ENCODE assay signal across 9 mouse cellular contexts in genomic region chr2:20962284-20962683, GRCm38 (mm10). TPM values are rescaled to one million over a fixed set of nuclear protein-coding genes. Genes with fewer than 3 reads are reported as not detected.
DNase-seq lines count a peak whose midpoint lies in the region; ATAC-seq lines count a peak whose summit lies in the region.
"Had no signal": no experiment of that assay in that cellular context is flagged by ENCODE, and none has a peak within 500 bp of the region (broad histone marks: within the 10 kb centered on the region; RNA-seq: fewer than 3 reads in every experiment).

No protein-coding gene starts in this region.

- no peak for ATAC-seq in midbrain, embryonic 13.5 days
- no peak for ATAC-seq in midbrain, embryonic 11.5 days (ENCODE audit: low FRiP score)
- peak; percentile 28; the same call in 1 of the 2 replicates for ATAC-seq in intestine, embryonic 16.5 days
- ATAC-seq in neural tube, embryonic 15.5 days (ENCODE audit: low FRiP score) = 0 out of 2 replicates have a peak, but pooled peaks have one; percentile 19

- H3K36me3 ChIP-seq in midbrain, embryonic 13.5 days = no peaks in the 10 kb centered on the region
- H3K36me3 ChIP-seq in midbrain, embryonic 11.5 days (ENCODE audit: control insufficient read depth, insufficient read depth, low read length) = no peaks in the 10 kb centered on the region
- no peaks in the 10 kb centered on the region for H3K36me3 ChIP-seq in intestine, embryonic 16.5 days (ENCODE audit: control insufficient read depth, insufficient read depth, low read length)
- H3K36me3 ChIP-seq in neural tube, embryonic 15.5 days = no peaks in the 10 kb centered on the region
- H3K36me3 ChIP-seq: limb, embryonic 15.5 days had no signal

- peak overlapping the region; percentile 5; the same call in 1 of the 2 replicates for H3K4me3 ChIP-seq in midbrain, embryonic 13.5 days (replicated peaks)
- H3K4me3 ChIP-seq in midbrain, embryonic 11.5 days (ENCODE audit: low read depth, low read length) = no peak overlapping the region
- no peak overlapping the region for H3K4me3 ChIP-seq in intestine, embryonic 16.5 days (ENCODE audit: low read length)
- H3K4me3 ChIP-seq in neural tube, embryonic 15.5 days (replicated peaks) = no peak overlapping the region
- H3K4me3 ChIP-seq: limb, embryonic 15.5 days had no signal

- peak overlapping the region; percentile 50 for H3K4me2 ChIP-seq in midbrain, embryonic 13.5 days (replicated peaks)
- H3K4me2 ChIP-seq in midbrain, embryonic 11.5 days = no peak overlapping the region
- peak overlapping the region; percentile 26 for H3K4me2 ChIP-seq in intestine, embryonic 16.5 days (ENCODE audit: low read depth, low read length)
- H3K4me2 ChIP-seq in neural tube, embryonic 15.5 days = peak overlapping the region; percentile 44
- H3K4me2 ChIP-seq: limb, embryonic 15.5 days had no signal

- H3K9me3 ChIP-seq in midbrain, embryonic 13.5 days = no peaks in the 10 kb centered on the region
- H3K9me3 ChIP-seq in midbrain, embryonic 11.5 days (ENCODE audit: control insufficient read depth, low read length) = no peaks in the 10 kb centered on the region
- no peaks in the 10 kb centered on the region for H3K9me3 ChIP-seq in intestine, embryonic 16.5 days (ENCODE audit: control insufficient read depth, low read length)
- H3K9me3 ChIP-seq in neural tube, embryonic 15.5 days (replicated peaks) = no peaks in the 10 kb centered on the region
- H3K9me3 ChIP-seq: limb, embryonic 15.5 days had no signal

- WGBS in midbrain, embryonic 13.5 days = 28% methylated on average over 2 of the region's 2 CpGs
- 48% methylated on average over 2 of the region's 2 CpGs for WGBS in midbrain, embryonic 11.5 days
- 42% methylated on average over 2 of the region's 2 CpGs for WGBS in intestine, embryonic 16.5 days
- WGBS in neural tube, embryonic 15.5 days = 9% methylated on average over 2 of the region's 2 CpGs

- peak overlapping the region; percentile 51 for H3K27ac ChIP-seq in midbrain, embryonic 13.5 days
- no peak overlapping the region for H3K27ac ChIP-seq in midbrain, embryonic 11.5 days (ENCODE audit: low read depth, low read length)
- H3K27ac ChIP-seq in intestine, embryonic 16.5 days (ENCODE audit: low read length) = peak overlapping the region; percentile 33
- H3K27ac ChIP-seq in neural tube, embryonic 15.5 days (replicated peaks) = no peak overlapping the region
- H3K27ac ChIP-seq: limb, embryonic 15.5 days had no signal

- peak overlapping the region; percentile 56 for H3K9ac ChIP-seq in midbrain, embryonic 13.5 days (replicated peaks)
- H3K9ac ChIP-seq in midbrain, embryonic 11.5 days (ENCODE audit: low read length) = no peak overlapping the region
- peak overlapping the region; percentile 12; the same call in 1 of the 2 replicates for H3K9ac ChIP-seq in intestine, embryonic 16.5 days (ENCODE audit: low read depth, low read length)
- no peak overlapping the region for H3K9ac ChIP-seq in neural tube, embryonic 15.5 days (replicated peaks)
- H3K9ac ChIP-seq: limb, embryonic 15.5 days had no signal

- no peak for DNase-seq in midbrain, embryonic 11.5 days (ENCODE audit: low spot score, missing footprints)
- peak; percentile 92 for DNase-seq in cerebellum, postnatal 25 days
- DNase-seq in lung, postnatal 10 days = no peak
- DNase-seq in ovary, adult 18-20 months (ENCODE audit: low spot score) = no peak
- DNase-seq in urinary bladder, adult 2 months (ENCODE audit: low spot score) = no peak

- H3K27me3 ChIP-seq in midbrain, embryonic 13.5 days = no peaks in the 10 kb centered on the region
- H3K27me3 ChIP-seq in midbrain, embryonic 11.5 days (ENCODE audit: control insufficient read depth, insufficient read depth, low read length) = no peaks in the 10 kb centered on the region
- no peaks in the 10 kb centered on the region for H3K27me3 ChIP-seq in intestine, embryonic 16.5 days (replicated peaks; ENCODE audit: control insufficient read depth, insufficient read depth, low read length)
- no peaks in the 10 kb centered on the region for H3K27me3 ChIP-seq in neural tube, embryonic 15.5 days (replicated peaks)
- H3K27me3 ChIP-seq: limb, embryonic 15.5 days had no signal

- peaks cover 74% of the 10 kb centered on the region for H3K4me1 ChIP-seq in midbrain, embryonic 13.5 days (replicated peaks)
- peaks cover 47% of the 10 kb centered on the region for H3K4me1 ChIP-seq in midbrain, embryonic 11.5 days (ENCODE audit: control insufficient read depth, insufficient read depth, low read length)
- peaks cover 38% of the 10 kb centered on the region for H3K4me1 ChIP-seq in intestine, embryonic 16.5 days (ENCODE audit: control insufficient read depth, insufficient read depth, low read length)
- H3K4me1 ChIP-seq in neural tube, embryonic 15.5 days = peaks cover 62% of the 10 kb centered on the region

RNA-seq across cellular contexts. Expression of gene Arhgap21, which starts 6.4 kb away (rescaled TPM):
- 51.7 and 54.4 TPM in 2 replicates for polyA plus RNA-seq in midbrain, embryonic 13.5 days (2015; fragmentation: Nextera tagmentation; extraction: Ambion mirVana)
- polyA plus RNA-seq in midbrain, embryonic 11.5 days (2014; fragmentation: Nextera tagmentation; extraction: Ambion mirVana) = 56.9 and 57.4 TPM in 2 replicates
- 7.4 and 7.7 TPM in 2 replicates for polyA plus RNA-seq in intestine, embryonic 16.5 days (2015; fragmentation: Nextera tagmentation; extraction: Ambion mirVana)
- 25.7 and 27.6 TPM in 2 replicates for polyA plus RNA-seq in neural tube, embryonic 15.5 days (2015; fragmentation: Nextera tagmentation; extraction: Ambion mirVana)
- 14.5 and 25.7 TPM in 2 replicates for polyA plus RNA-seq in urinary bladder, adult 2 months (2012; rRNA removed)

Comparison
In these comparisons a context has a peak if more than half of its experiments do, and no peak if none do; other contexts are left out.
1. H3K27ac ChIP-seq: peak in midbrain, embryonic 13.5 days (single experiment) and intestine, embryonic 16.5 days (single experiment); none in midbrain, embryonic 11.5 days (single experiment) and neural tube, embryonic 15.5 days (single experiment).
2. H3K9ac ChIP-seq: peak in midbrain, embryonic 13.5 days (single experiment) and intestine, embryonic 16.5 days (single experiment); none in midbrain, embryonic 11.5 days (single experiment) and neural tube, embryonic 15.5 days (single experiment).
3. ATAC-seq: peak in intestine, embryonic 16.5 days (single experiment) and neural tube, embryonic 15.5 days (single experiment); none in midbrain, embryonic 13.5 days (single experiment) and midbrain, embryonic 11.5 days (single experiment).
4. DNase-seq: peak in cerebellum, postnatal 25 days (2 of 2); none in midbrain, embryonic 11.5 days (single experiment), lung, postnatal 10 days (single experiment), ovary, adult 18-20 months (single experiment) and urinary bladder, adult 2 months (single experiment).